Mouse (Mus musculus): ENCODE data around the gene Samd8. TPM values are rescaled to one million over a fixed set of nuclear protein-coding genes. Genes with fewer than 3 reads are reported as not detected.

Gene Samd8
- 2.8 and 4.4 TPM in 2 replicates for polyA plus RNA-seq (2011; ENCODE audit: insufficient read depth, insufficient read length, low replicate concordance, missing spikeins)

DNA sequence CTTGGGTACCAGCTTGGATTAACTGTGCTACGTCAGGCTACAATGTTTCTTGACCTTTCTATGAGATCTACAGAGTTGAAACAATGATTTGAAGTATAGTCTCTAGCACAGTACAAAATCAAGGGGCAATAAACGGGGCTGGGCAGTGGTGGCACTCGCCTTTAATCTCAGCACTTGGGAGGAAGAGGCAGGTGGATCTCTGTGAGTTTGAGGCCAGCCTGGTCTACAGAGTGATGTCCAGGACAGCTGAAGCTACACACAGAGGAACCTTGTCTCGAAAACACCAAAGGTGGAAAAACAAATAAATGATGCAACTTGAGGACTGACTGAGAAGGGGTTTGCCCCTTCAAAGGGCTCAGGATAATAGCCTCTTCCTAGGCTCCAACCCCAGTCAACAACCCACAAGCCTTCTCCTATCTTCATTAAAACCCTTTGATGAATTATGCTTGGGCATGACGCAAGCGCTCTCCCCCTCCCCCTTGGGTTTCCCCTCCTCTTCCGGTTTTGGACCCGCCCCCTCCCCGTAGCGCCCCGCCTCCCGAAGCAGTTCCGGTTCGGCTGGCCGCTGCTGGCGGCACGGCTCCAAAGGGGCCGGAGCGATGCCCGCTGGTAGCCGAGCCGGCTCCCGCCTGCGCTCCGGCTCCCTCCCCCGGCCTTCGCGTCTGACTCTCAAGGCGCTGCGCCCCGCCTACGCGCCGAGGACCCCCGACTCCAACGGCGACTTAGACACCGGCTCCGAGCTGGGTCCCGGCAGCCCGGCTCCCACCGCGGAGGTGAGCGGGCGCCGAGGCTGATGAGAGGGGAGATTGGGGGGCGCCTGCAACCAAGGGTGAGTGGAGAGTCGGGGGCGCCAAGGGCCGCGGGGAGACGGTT lies at the start of gene Samd8:
Gene Samd8, plus strand, starts transcription at position 524 of the 873 bp plus-strand sequence.
- peak within 1 kb of the TSS; percentile 88 for H3K27ac ChIP-seq (ENCODE audit: control insufficient read depth, insufficient read depth, low read depth, low read length, poor library complexity)
- H3K4me1 ChIP-seq (ENCODE audit: control insufficient read depth, insufficient read depth, low read length), result no peaks in the 10 kb centered on the region; the same call in 1 of the 2 replicates
- WGBS, result 6% methylated on average over 52 of the region's 52 CpGs
- peak within 1 kb of the TSS; percentile 83 for H3K4me3 ChIP-seq (replicated peaks; ENCODE audit: control insufficient read depth, low read depth, low read length)
- no peak for TF ChIP-seq CTCF (IDR thresholded peaks at IDR 0.05; ENCODE audit: control insufficient read depth, insufficient read depth, low read length)
- TF ChIP-seq POLR2A (IDR thresholded peaks at IDR 0.05; ENCODE audit: borderline replicate concordance, control insufficient read depth, low read depth, low read length), result peak; percentile 68; the same call in 1 of the 2 replicates

DNA sequence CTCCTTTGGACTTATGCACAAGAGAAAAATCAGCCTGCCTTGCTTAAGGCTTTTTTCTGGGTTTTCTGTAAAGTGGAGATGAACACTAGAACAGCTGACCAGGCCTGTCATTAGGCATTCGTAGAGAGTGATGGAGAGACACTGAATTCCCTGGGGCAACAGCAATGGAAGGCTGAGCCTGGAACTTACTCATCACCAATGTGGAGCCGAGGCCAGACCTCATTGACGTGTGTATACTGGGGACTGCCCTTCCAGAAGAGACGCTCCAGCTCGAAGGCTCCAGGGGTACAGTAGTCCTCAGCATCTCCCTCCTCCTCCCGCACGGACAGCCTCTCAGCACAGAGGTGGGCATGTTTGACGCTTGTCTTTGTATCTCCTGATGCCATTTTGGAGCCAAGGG lies 47.6 kb upstream of the Samd8 start:
- 88% methylated on average over 8 of the region's 8 CpGs for WGBS
- peaks cover 2% of the 10 kb centered on the region for H3K4me1 ChIP-seq (ENCODE audit: control insufficient read depth, insufficient read depth, low read length)
- no peak for TF ChIP-seq CTCF (IDR thresholded peaks at IDR 0.05; ENCODE audit: control insufficient read depth, insufficient read depth, low read length)
- TF ChIP-seq POLR2A (IDR thresholded peaks at IDR 0.05; ENCODE audit: borderline replicate concordance, control insufficient read depth, low read depth, low read length), result no peak

GRCm38 (mm10) chr14:21703255-21703654 lies 47.1 kb upstream of the Samd8 start:
- H3K4me3 ChIP-seq (replicated peaks; ENCODE audit: control insufficient read depth, low read depth, low read length), result no peak overlapping the region
- no peak for TF ChIP-seq CTCF (IDR thresholded peaks at IDR 0.05; ENCODE audit: control insufficient read depth, insufficient read depth, low read length)
- no peak for TF ChIP-seq POLR2A (IDR thresholded peaks at IDR 0.05; ENCODE audit: borderline replicate concordance, control insufficient read depth, low read depth, low read length)
- no peak overlapping the region for H3K27ac ChIP-seq (ENCODE audit: control insufficient read depth, insufficient read depth, low read depth, low read length, poor library complexity)
- H3K4me1 ChIP-seq (ENCODE audit: control insufficient read depth, insufficient read depth, low read length), result peaks cover 4% of the 10 kb centered on the region
- WGBS, result 22% methylated on average over 5 of the region's 5 CpGs

More for the DNA sequence above, 47.6 kb upstream of the Samd8 start:
- Histone ChIP-seq H3K27ac (ENCODE audit: control insufficient read depth, insufficient read depth, low read depth, low read length, poor library complexity) (no peak overlapping the region), H3K4me3 (replicated peaks; ENCODE audit: control insufficient read depth, low read depth, low read length) (no peak overlapping the region)

DNA sequence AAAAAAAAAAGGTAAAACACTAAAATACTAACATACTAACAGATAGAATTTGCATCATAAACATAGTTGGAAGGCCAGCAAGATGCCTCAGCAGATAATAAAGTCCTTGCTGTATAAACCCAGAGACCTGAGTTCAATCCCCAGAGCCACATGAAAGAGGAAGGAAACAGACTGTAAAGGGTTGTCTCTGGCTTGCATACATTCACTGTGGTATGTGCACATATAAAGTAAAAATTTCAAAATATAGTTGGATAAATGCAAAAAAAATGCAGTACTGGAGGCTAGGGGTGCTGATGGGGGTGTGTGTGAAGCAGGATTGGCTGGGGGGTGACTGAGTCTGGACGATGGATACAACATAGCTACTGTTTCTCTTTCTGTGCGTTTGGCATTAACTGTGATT lies 44.9 kb upstream of the Samd8 start:
- 45% methylated on average over 2 of the region's 2 CpGs for WGBS
- no peak overlapping the region for H3K4me3 ChIP-seq (replicated peaks; ENCODE audit: control insufficient read depth, low read depth, low read length)
- TF ChIP-seq CTCF (IDR thresholded peaks at IDR 0.05; ENCODE audit: control insufficient read depth, insufficient read depth, low read length) (no peak), POLR2A (IDR thresholded peaks at IDR 0.05; ENCODE audit: borderline replicate concordance, control insufficient read depth, low read depth, low read length) (no peak)
- peaks cover 4% of the 10 kb centered on the region for H3K4me1 ChIP-seq (ENCODE audit: control insufficient read depth, insufficient read depth, low read length)
- H3K27ac ChIP-seq (ENCODE audit: control insufficient read depth, insufficient read depth, low read depth, low read length, poor library complexity), result no peak overlapping the region

- peak overlapping the region; percentile 50 for H3K27ac ChIP-seq (ENCODE audit: control insufficient read depth, insufficient read depth, low read depth, low read length, poor library complexity)
- WGBS, result 6% methylated on average over 12 of the region's 12 CpGs
- no peak for TF ChIP-seq CTCF (IDR thresholded peaks at IDR 0.05; ENCODE audit: control insufficient read depth, insufficient read depth, low read length)
- no peak for TF ChIP-seq POLR2A (IDR thresholded peaks at IDR 0.05; ENCODE audit: borderline replicate concordance, control insufficient read depth, low read depth, low read length)
- H3K4me1 ChIP-seq (ENCODE audit: control insufficient read depth, insufficient read depth, low read length), result peaks cover 4% of the 10 kb centered on the region
- H3K4me3 ChIP-seq (replicated peaks; ENCODE audit: control insufficient read depth, low read depth, low read length), result no peak overlapping the region
Observed at GRCm38 (mm10) chr14:21706759-21707571, 43.4 kb upstream of the Samd8 start.

DNA sequence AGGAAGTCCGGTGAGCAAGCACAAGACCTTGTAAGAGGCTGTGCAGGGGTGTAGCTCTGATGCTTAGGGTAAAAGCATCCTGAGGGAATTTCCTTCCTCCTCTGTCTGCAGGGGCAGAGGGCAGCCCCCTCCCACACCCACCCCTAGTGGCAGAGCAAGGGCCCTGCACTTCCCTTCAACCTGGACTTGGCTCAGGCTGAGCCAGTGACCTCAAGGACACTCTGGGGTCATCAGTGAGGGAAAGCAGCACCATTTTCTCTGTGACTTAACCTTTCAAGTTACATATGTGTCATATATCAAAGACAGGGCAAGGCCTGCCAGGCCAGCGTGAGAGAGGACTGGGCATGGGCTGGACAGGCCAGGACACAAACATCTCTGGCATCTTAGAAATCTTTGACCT lies 40.8 kb upstream of the Samd8 start:
- 58% methylated on average over 2 of the region's 2 CpGs for WGBS
- TF ChIP-seq POLR2A (IDR thresholded peaks at IDR 0.05; ENCODE audit: borderline replicate concordance, control insufficient read depth, low read depth, low read length), result no peak
- TF ChIP-seq CTCF (IDR thresholded peaks at IDR 0.05; ENCODE audit: control insufficient read depth, insufficient read depth, low read length), result no peak
- Histone ChIP-seq H3K27ac (ENCODE audit: control insufficient read depth, insufficient read depth, low read depth, low read length, poor library complexity) (no peak overlapping the region), H3K4me3 (replicated peaks; ENCODE audit: control insufficient read depth, low read depth, low read length) (no peak overlapping the region), H3K4me1 (ENCODE audit: control insufficient read depth, insufficient read depth, low read length) (peaks cover 4% of the 10 kb centered on the region)

DNA sequence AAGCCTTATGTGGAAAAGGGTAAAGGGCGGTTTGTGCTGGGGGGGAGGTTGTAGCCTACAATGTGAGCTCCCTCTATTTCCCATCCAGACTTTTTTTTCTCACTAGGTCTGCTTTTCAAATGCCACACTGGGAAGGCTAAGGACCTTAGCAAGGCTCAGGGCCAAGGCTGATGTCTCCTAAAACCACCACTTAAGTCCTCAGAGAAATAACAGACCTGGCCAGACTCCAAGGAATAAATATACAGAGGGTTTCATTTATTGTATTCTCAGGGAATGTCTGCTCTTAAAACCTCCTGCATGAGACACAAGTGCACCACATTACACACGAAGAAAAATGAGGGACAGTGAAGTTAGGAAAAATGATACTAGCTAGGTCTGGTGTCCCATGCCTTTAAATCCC lies 39.1 kb upstream of the Samd8 start:
- TF ChIP-seq POLR2A (IDR thresholded peaks at IDR 0.05; ENCODE audit: borderline replicate concordance, control insufficient read depth, low read depth, low read length) (no peak), CTCF (IDR thresholded peaks at IDR 0.05; ENCODE audit: control insufficient read depth, insufficient read depth, low read length) (no peak)
- whole genome bisulfite sequencing, result 82% methylated on average over 2 of the region's 2 CpGs
- no peak overlapping the region for H3K4me3 ChIP-seq (replicated peaks; ENCODE audit: control insufficient read depth, low read depth, low read length)

GRCm38 (mm10) chr14:21714486-21714885 lies 35.8 kb upstream of the Samd8 start, which contains the start of gene Dupd1:
Dupd1 (minus strand) TSS chr14:21714576.
- 81% methylated on average over 5 of the region's 5 CpGs for WGBS
- no peak within 1 kb of the TSS for H3K27ac ChIP-seq (ENCODE audit: control insufficient read depth, insufficient read depth, low read depth, low read length, poor library complexity)
- no peak for TF ChIP-seq POLR2A (IDR thresholded peaks at IDR 0.05; ENCODE audit: borderline replicate concordance, control insufficient read depth, low read depth, low read length)
- no peak for TF ChIP-seq CTCF (IDR thresholded peaks at IDR 0.05; ENCODE audit: control insufficient read depth, insufficient read depth, low read length)
- no peak within 1 kb of the TSS for H3K4me3 ChIP-seq (replicated peaks; ENCODE audit: control insufficient read depth, low read depth, low read length)
- H3K4me1 ChIP-seq (ENCODE audit: control insufficient read depth, insufficient read depth, low read length), result no peaks in the 10 kb centered on the region

More for the DNA sequence above, 39.1 kb upstream of the Samd8 start:
- Histone ChIP-seq H3K27ac (ENCODE audit: control insufficient read depth, insufficient read depth, low read depth, low read length, poor library complexity) (no peak overlapping the region), H3K4me1 (ENCODE audit: control insufficient read depth, insufficient read depth, low read length) (peaks cover 4% of the 10 kb centered on the region)

Data from bone marrow, adult 2 months (tissue).